Mouse (Mus musculus) intestine, embryonic 16.5 days (tissue): Measurements from ENCODE around the gene Fli1. TPM values are rescaled to one million over a fixed set of nuclear protein-coding genes. Genes with fewer than 3 reads are reported as not detected.

Experiments
- ATAC-seq: fragments of 200-750 bp; cut with Nextera tagmentation; 2 replicates; pipeline ENCODE4 v1.8.0; 2017; ENCODE audit warnings: moderate TSS enrichment, moderate library complexity
- H3K27ac ChIP-seq: fragments of 300-500 bp; sonication (generic); 2 replicates; pipeline ENCODE4 v1.5.1; 2014; ENCODE audit warnings: mild to moderate bottlenecking, low read length
- H3K27me3 ChIP-seq: fragments of 300-500 bp; sonication (generic); replicated peaks from 2 replicates; pipeline ENCODE4 v1.6.1; 2014; ENCODE audit warnings: low read length, control low read depth, mixed read lengths; ENCODE audit not compliant: control insufficient read depth, insufficient read depth
- H3K36me3 ChIP-seq: fragments of 300-500 bp; sonication (generic); 2 replicates; pipeline ENCODE4 v1.6.1; 2014; ENCODE audit warnings: low read length, control low read depth; ENCODE audit not compliant: control insufficient read depth, insufficient read depth
- H3K4me1 ChIP-seq: fragments of 300-500 bp; sonication (generic); 2 replicates; pipeline ENCODE4 v1.6.1; 2014; ENCODE audit warnings: low read length, control low read depth, mixed read lengths; ENCODE audit not compliant: control insufficient read depth, insufficient read depth
- H3K4me2 ChIP-seq: fragments of 300-500 bp; sonication (generic); 2 replicates; pipeline ENCODE4 v1.6.1; 2014; ENCODE audit warnings: low read depth, low read length, control low read depth
- H3K4me3 ChIP-seq: fragments of 300-500 bp; sonication (generic); 2 replicates; pipeline ENCODE4 v1.5.1; 2014; ENCODE audit warnings: mild to moderate bottlenecking, low read length
- H3K9ac ChIP-seq: fragments of 300-500 bp; sonication (generic); 2 replicates; pipeline ENCODE4 v1.6.1; 2014; ENCODE audit warnings: low read depth, low read length
- H3K9me3 ChIP-seq: fragments of 300-500 bp; sonication (generic); 2 replicates; pipeline ENCODE4 v1.6.1; 2016; ENCODE audit warnings: low read length, control low read depth; ENCODE audit not compliant: control insufficient read depth
- WGBS: fragments of 180-500 bp; shearing (Covaris S2); extraction: QIAGEN DNeasy Blood & Tissue Kit; methylation state at CpG from one replicate; pipeline ENCODE4 v1.1.7; 2014; 5-methylcytosine and 5-hydroxymethylcytosine counted together
- polyA plus RNA-seq: library from polyadenylated mRNA; unstranded; fragments of >200 nt; fragmentation: Nextera tagmentation; extraction: Ambion mirVana; gene quantifications from 2 replicates; pipeline ENCODE4 v1.2.1, GENCODE M21; 2015

Fli1 gene
- polyA plus RNA-seq: 10.1 and 10.3 TPM in 2 replicates

- peak within 1 kb of the TSS; percentile 76 for H3K9ac ChIP-seq
- peak within 1 kb of the TSS; percentile 91 for H3K4me2 ChIP-seq
- no peaks in the 10 kb centered on the region for H3K9me3 ChIP-seq
- H3K27me3 ChIP-seq: peaks cover 29% of the 10 kb centered on the region
- H3K27ac ChIP-seq: peak within 1 kb of the TSS; percentile 46
- H3K4me3 ChIP-seq: peak within 1 kb of the TSS; percentile 69
- no peaks in the 10 kb centered on the region for H3K36me3 ChIP-seq
- no peak for ATAC-seq
- H3K4me1 ChIP-seq: peaks cover 28% of the 10 kb centered on the region
- 1% methylated on average over 41 of the region's 41 CpGs for WGBS
These were observed at the start of gene Fli1 for GRCm38 (mm10) chr9:32542212-32543039. Fli1 (minus strand) TSS chr9:32542861.

GRCm38 (mm10) chr9:32591732-32592582, 49.3 kb upstream of the Fli1 start:
- Histone ChIP-seq H3K27me3 (no peaks in the 10 kb centered on the region), H3K27ac (0 out of 2 replicates have a peak overlapping the region, but pooled peaks have one; percentile 5), H3K9ac (no peak overlapping the region), H3K36me3 (no peaks in the 10 kb centered on the region), H3K4me2 (0 out of 2 replicates have a peak overlapping the region, but pooled peaks have one; percentile 9), H3K4me1 (0 out of 2 replicates have a peak, but pooled peaks cover 5% of the 10 kb centered on the region), H3K9me3 (no peaks in the 10 kb centered on the region), H3K4me3 (no peak overlapping the region)
- ATAC-seq: peak; percentile 89
- WGBS: 12% methylated on average over 14 of the region's 14 CpGs

GRCm38 (mm10) chr9:32590571-32590970, 47.9 kb upstream of the Fli1 start:
- no peaks in the 10 kb centered on the region for H3K27me3 ChIP-seq
- H3K4me1 ChIP-seq: 0 out of 2 replicates have a peak, but pooled peaks cover 4% of the 10 kb centered on the region
- no peak overlapping the region for H3K9ac ChIP-seq
- H3K4me2 ChIP-seq: no peak overlapping the region
- H3K9me3 ChIP-seq: no peaks in the 10 kb centered on the region
- ATAC-seq: no peak
- H3K27ac ChIP-seq: no peak overlapping the region
- H3K4me3 ChIP-seq: no peak overlapping the region
- WGBS: 63% methylated on average over 5 of the region's 5 CpGs
- no peaks in the 10 kb centered on the region for H3K36me3 ChIP-seq

- 10% methylated on average over 8 of the region's 8 CpGs for WGBS
- H3K9me3 ChIP-seq: no peaks in the 10 kb centered on the region
- no peaks in the 10 kb centered on the region for H3K4me1 ChIP-seq
- H3K9ac ChIP-seq: no peak overlapping the region
- no peak overlapping the region for H3K4me3 ChIP-seq
- no peak overlapping the region for H3K4me2 ChIP-seq
- no peaks in the 10 kb centered on the region for H3K27me3 ChIP-seq
- no peaks in the 10 kb centered on the region for H3K36me3 ChIP-seq
- no peak overlapping the region for H3K27ac ChIP-seq
- peak; percentile 66 for ATAC-seq
These were observed 47.2 kb upstream of the Fli1 start for GRCm38 (mm10) chr9:32589900-32590299.

GRCm38 (mm10) chr9:32585357-32585756, 42.7 kb upstream of the Fli1 start:
- Histone ChIP-seq H3K9ac (no peak overlapping the region), H3K27me3 (no peaks in the 10 kb centered on the region), H3K9me3 (no peaks in the 10 kb centered on the region), H3K36me3 (no peaks in the 10 kb centered on the region), H3K4me2 (no peak overlapping the region), H3K27ac (no peak overlapping the region), H3K4me3 (no peak overlapping the region), H3K4me1 (no peaks in the 10 kb centered on the region)
- 51% methylated on average over 7 of the region's 7 CpGs for WGBS
- no peak for ATAC-seq

GRCm38 (mm10) chr9:32583905-32584304, 41.2 kb upstream of the Fli1 start:
- Histone ChIP-seq H3K4me3 (no peak overlapping the region), H3K9me3 (no peaks in the 10 kb centered on the region), H3K27ac (no peak overlapping the region), H3K36me3 (no peaks in the 10 kb centered on the region), H3K4me2 (no peak overlapping the region), H3K9ac (no peak overlapping the region), H3K27me3 (no peaks in the 10 kb centered on the region), H3K4me1 (no peaks in the 10 kb centered on the region)
- WGBS: 60% methylated on average over 6 of the region's 6 CpGs
- ATAC-seq: peak; percentile 71

- Histone ChIP-seq H3K27me3 (no peaks in the 10 kb centered on the region), H3K27ac (no peak overlapping the region), H3K4me2 (no peak overlapping the region), H3K36me3 (no peaks in the 10 kb centered on the region), H3K9ac (no peak overlapping the region), H3K9me3 (no peaks in the 10 kb centered on the region), H3K4me3 (no peak overlapping the region), H3K4me1 (no peaks in the 10 kb centered on the region)
- 74% methylated on average over 11 of the region's 11 CpGs for WGBS
- ATAC-seq: no peak
These were observed 39.4 kb upstream of the Fli1 start for GRCm38 (mm10) chr9:32581851-32582573.

GRCm38 (mm10) chr9:32578411-32578810, 35.8 kb upstream of the Fli1 start:
- Histone ChIP-seq H3K4me2 (no peak overlapping the region), H3K4me1 (no peaks in the 10 kb centered on the region), H3K9ac (no peak overlapping the region), H3K27me3 (no peaks in the 10 kb centered on the region), H3K36me3 (no peaks in the 10 kb centered on the region), H3K9me3 (no peaks in the 10 kb centered on the region), H3K4me3 (no peak overlapping the region), H3K27ac (no peak overlapping the region)
- 72% methylated on average over 2 of the region's 2 CpGs for WGBS
- ATAC-seq: no peak

- Histone ChIP-seq H3K36me3 (no peaks in the 10 kb centered on the region), H3K27ac (no peak overlapping the region), H3K4me1 (no peaks in the 10 kb centered on the region), H3K9me3 (no peaks in the 10 kb centered on the region), H3K9ac (no peak overlapping the region), H3K27me3 (no peaks in the 10 kb centered on the region), H3K4me3 (no peak overlapping the region), H3K4me2 (no peak overlapping the region)
- WGBS: 69% methylated on average over 4 of the region's 4 CpGs
- no peak for ATAC-seq
These were observed 31.0 kb upstream of the Fli1 start for GRCm38 (mm10) chr9:32573638-32574037.
